Comparison of ENCODE assay signal across 7 mouse cellular contexts in the genomic region with DNA sequence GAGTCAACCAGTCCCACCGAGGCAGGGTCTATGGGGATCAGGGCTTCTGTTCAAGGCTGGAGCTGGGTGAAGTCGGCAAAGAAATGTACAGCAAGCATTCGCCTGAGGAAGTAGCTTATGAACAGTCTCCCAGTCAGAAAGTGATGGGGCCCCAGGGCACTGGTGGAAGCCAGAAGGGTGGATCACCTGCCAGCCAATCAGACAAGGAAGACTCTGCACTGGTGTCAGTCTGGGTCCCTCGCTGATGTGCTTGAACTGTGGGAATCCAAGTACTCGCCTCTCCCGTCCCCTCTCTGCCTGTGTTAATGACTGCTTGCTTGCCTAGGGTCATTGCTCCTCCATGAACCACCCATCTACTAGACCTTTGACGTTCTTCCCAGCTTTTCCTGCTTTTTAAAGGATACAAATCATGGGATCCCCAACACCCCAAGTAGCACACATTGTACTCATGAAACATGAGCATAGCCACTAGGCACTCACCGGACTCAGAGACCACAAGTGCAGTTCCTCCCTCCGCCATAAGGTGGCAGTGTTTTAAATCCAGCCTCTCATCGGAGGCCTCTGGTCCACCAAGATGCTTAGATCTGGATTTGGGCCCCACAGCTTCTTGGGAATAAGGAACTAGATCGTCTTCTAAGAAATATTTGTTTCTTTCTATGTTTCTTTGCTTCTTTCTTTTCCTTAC.
DNase-seq lines count a peak whose midpoint lies in the region; ATAC-seq and TF ChIP-seq lines count a peak whose summit lies in the region.

No protein-coding gene starts in this region.

- no peak overlapping the region for H3K4me3 ChIP-seq in kidney, embryonic 14.5 days (ENCODE audit: low read length)
- H3K4me3 ChIP-seq in MEL (ENCODE audit: control insufficient read depth in 1 of 2, insufficient read depth in 1 of 2, low read depth in 2 of 2, low read length in 2 of 2): no peak overlapping the region

- peak; percentile 40 for DNase-seq in kidney, adult 9 months
- peak; percentile 11 for DNase-seq in MEL (ENCODE audit: low read depth, low spot score)
- DNase-seq in brain, adult 2 months (ENCODE audit: low read depth, low spot score): peak; percentile 49
- peak; percentile 58 for DNase-seq in kidney, postnatal 10 days
- DNase-seq in retina, postnatal 1 day: peak; percentile 73
- DNase-seq in left cerebral cortex, adult 9 months (ENCODE audit: low spot score in 2 of 2): no peak

- TF ChIP-seq EP300 in MEL (IDR thresholded peaks at IDR 0.05; ENCODE audit: low read depth in 1 of 2, low read length in 2 of 2): no peak

- H3K36me3 ChIP-seq in kidney, embryonic 14.5 days (ENCODE audit: control insufficient read depth, insufficient read depth, low read length): no peaks in the 10 kb centered on the region
- H3K36me3 ChIP-seq in MEL (ENCODE audit: control insufficient read depth in 1 of 2, insufficient read depth in 2 of 2, low read length in 2 of 2): no peaks in the 10 kb centered on the region

- H3K27me3 ChIP-seq in kidney, embryonic 14.5 days (ENCODE audit: control insufficient read depth, insufficient read depth, low read length): no peaks in the 10 kb centered on the region
- H3K27me3 ChIP-seq in MEL (ENCODE audit: control insufficient read depth in 1 of 2, insufficient read depth in 2 of 2, low read length in 2 of 2): no peaks in the 10 kb centered on the region

- peaks cover 20% of the 10 kb centered on the region; the same call in 1 of the 2 replicates for H3K4me1 ChIP-seq in kidney, embryonic 14.5 days (ENCODE audit: control insufficient read depth, insufficient read depth, low read length)
- H3K4me1 ChIP-seq in MEL (ENCODE audit: control insufficient read depth in 1 of 2, insufficient read depth in 2 of 2, low read length in 2 of 2): no peaks in the 10 kb centered on the region

- H3K27ac ChIP-seq in kidney, embryonic 14.5 days (ENCODE audit: low read depth, low read length): no peak overlapping the region
- H3K27ac ChIP-seq in MEL (ENCODE audit: control insufficient read depth, low read depth, low read length): no peak overlapping the region

- H3K9ac ChIP-seq in kidney, embryonic 14.5 days (ENCODE audit: low read depth, low read length): no peak overlapping the region
- no peak overlapping the region for H3K9ac ChIP-seq in MEL (ENCODE audit: control insufficient read depth, low read depth, low read length, poor library complexity, severe bottlenecking)

- TF ChIP-seq POLR2A in MEL (IDR thresholded peaks at IDR 0.05; ENCODE audit: control insufficient read depth in 1 of 2, insufficient read depth in 1 of 2, low read depth in 1 of 2, low read length in 2 of 2, poor library complexity in 1 of 2): no peak

- no peak for ATAC-seq in kidney, embryonic 14.5 days (ENCODE audit: low FRiP score, low TSS enrichment)

- H3K79me2 ChIP-seq in MEL (ENCODE audit: control insufficient read depth, insufficient read depth, low read length, poor library complexity): no peaks in the 10 kb centered on the region

- TF ChIP-seq CTCF in MEL (IDR thresholded peaks at IDR 0.05 in 2 of 3, conservative IDR thresholded peaks at IDR 0.05 in 1 of 3; ENCODE audit: control insufficient read depth in 1 of 3, insufficient read depth in 1 of 3, low read depth in 2 of 3, low read length in 3 of 3, poor library complexity in 1 of 3, severe bottlenecking in 1 of 3): peak; percentile 44 to 68 (median 52)

- no peak for TF ChIP-seq RAD21 in MEL (IDR thresholded peaks at IDR 0.05; ENCODE audit: low read depth, low read length)

- no peaks in the 10 kb centered on the region for H3K9me3 ChIP-seq in kidney, embryonic 14.5 days (ENCODE audit: control insufficient read depth, low read length)
- no peaks in the 10 kb centered on the region for H3K9me3 ChIP-seq in MEL (replicated peaks; ENCODE audit: insufficient read depth, low read length)

- WGBS in kidney, embryonic 14.5 days: 78% methylated on average over 11 of the region's 11 CpGs

- no peak overlapping the region for H3K4me2 ChIP-seq in kidney, embryonic 14.5 days (replicated peaks; ENCODE audit: low read depth, low read length)

TF ChIP-seq in MEL, 35 proteins besides CTCF, POLR2A, EP300 and RAD21:
- TF ChIP-seq SMC3 (IDR thresholded peaks at IDR 0.05; ENCODE audit: low read depth, low read length) (peak; percentile 32), KAT2A (conservative IDR thresholded peaks at IDR 0.05; ENCODE audit: low read depth, low read length) (no peak)

Comparison
In these comparisons a context has a peak if more than half of its experiments do, and no peak if none do; other contexts are left out.
1. DNase-seq: peak in kidney, adult 9 months (single experiment), MEL (single experiment), brain, adult 2 months (single experiment), kidney, postnatal 10 days (single experiment) and retina, postnatal 1 day (single experiment); none in left cerebral cortex, adult 9 months (0 of 2).